Mouse (Mus musculus) spleen, postnatal 4 days (tissue): ENCODE results near the gene Rab6a.

ENCODE experiments used
- DNase-seq, 2 experiments: peaks; one replicate each; pipeline ENCODE4 v3.0.0; 2022; ENCODE audit warnings: low spot score in 2 of 2

Rab6a gene

GRCm38 (mm10) chr7:100681132-100681531 is 73.9 kb downstream of the Rab6a start:
- no peak for DNase-seq

- no peak for DNase-seq
These were observed 76.0 kb downstream of the Rab6a start for GRCm38 (mm10) chr7:100683241-100683640.

GRCm38 (mm10) chr7:100684081-100684480 is 76.9 kb downstream of the Rab6a start:
- no peak for DNase-seq

GRCm38 (mm10) chr7:100684538-100684937 is 77.3 kb downstream of the Rab6a start:
- peak; percentile 80 to 87 for DNase-seq

GRCm38 (mm10) chr7:100685061-100686030 is 78.1 kb downstream of the Rab6a start:
- peak; percentile 81 to 93 for DNase-seq

- DNase-seq = no peak
These were observed 81.3 kb downstream of the Rab6a start for GRCm38 (mm10) chr7:100688471-100688870.
